Mouse (Mus musculus): ENCODE results near the gene Tead4. TPM values are rescaled to one million over a fixed set of nuclear protein-coding genes. Genes with fewer than 3 reads are reported as not detected.
"Not testable (repeated sequence)": the region's sequence is repeated elsewhere in the genome, so short reads cannot be mapped to it uniquely, and the experiment has no call there.

Gene Tead4
- polyA plus RNA-seq, 1 experiment: 0.32 TPM

GRCm38 (mm10) chr6:128234206-128234605 lies 66.4 kb downstream of the Tead4 start:
- Histone ChIP-seq H3K4me3 (ENCODE audit: insufficient read depth, low read depth, low read length) (no peak overlapping the region), H3K27ac (replicated peaks; ENCODE audit: low read depth, low read length) (no peak overlapping the region), H3K4me1 (ENCODE audit: control insufficient read depth, insufficient read depth, insufficient read length, low read length) (no peaks in the 10 kb centered on the region)

- no peak overlapping the region for H3K27ac ChIP-seq (replicated peaks; ENCODE audit: low read depth, low read length)
- no peak overlapping the region for H3K4me3 ChIP-seq (ENCODE audit: insufficient read depth, low read depth, low read length)
- H3K4me1 ChIP-seq (ENCODE audit: control insufficient read depth, insufficient read depth, insufficient read length, low read length): no peaks in the 10 kb centered on the region
These were observed 68.4 kb downstream of the Tead4 start for GRCm38 (mm10) chr6:128232216-128232615.

GRCm38 (mm10) chr6:128231741-128232140 lies 68.9 kb downstream of the Tead4 start:
- H3K4me1 ChIP-seq (ENCODE audit: control insufficient read depth, insufficient read depth, insufficient read length, low read length): no peaks in the 10 kb centered on the region
- H3K4me3 ChIP-seq (ENCODE audit: insufficient read depth, low read depth, low read length): no peak overlapping the region
- no peak overlapping the region for H3K27ac ChIP-seq (replicated peaks; ENCODE audit: low read depth, low read length)

GRCm38 (mm10) chr6:128227438-128228017 lies 73.1 kb downstream of the Tead4 start:
- Histone ChIP-seq H3K4me3 (ENCODE audit: insufficient read depth, low read depth, low read length) (no peak overlapping the region), H3K4me1 (ENCODE audit: control insufficient read depth, insufficient read depth, insufficient read length, low read length) (no peaks in the 10 kb centered on the region), H3K27ac (replicated peaks; ENCODE audit: low read depth, low read length) (no peak overlapping the region)

DNA sequence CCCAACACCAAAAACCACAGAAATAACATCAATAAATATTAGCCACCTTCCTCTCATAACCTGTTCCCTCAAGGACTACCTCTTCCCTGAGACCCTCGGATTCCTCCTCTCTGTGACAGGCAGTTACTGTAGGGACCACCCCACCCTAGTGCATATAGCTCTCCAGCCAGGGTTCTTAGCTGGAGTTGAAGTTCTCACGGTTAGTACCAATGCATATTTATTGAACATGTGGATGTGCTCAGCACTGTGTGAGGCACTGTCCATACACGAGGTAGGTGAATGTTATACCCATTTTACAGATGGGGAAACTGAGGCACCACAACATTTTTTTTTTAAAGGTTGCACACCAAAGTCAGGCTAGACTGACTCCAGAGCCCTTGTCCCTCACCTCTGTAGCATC lies 73.7 kb downstream of the Tead4 start:
- Histone ChIP-seq H3K4me3 (ENCODE audit: insufficient read depth, low read depth, low read length) (no peak overlapping the region), H3K4me1 (ENCODE audit: control insufficient read depth, insufficient read depth, insufficient read length, low read length) (no peaks in the 10 kb centered on the region), H3K27ac (replicated peaks; ENCODE audit: low read depth, low read length) (no peak overlapping the region)

DNA sequence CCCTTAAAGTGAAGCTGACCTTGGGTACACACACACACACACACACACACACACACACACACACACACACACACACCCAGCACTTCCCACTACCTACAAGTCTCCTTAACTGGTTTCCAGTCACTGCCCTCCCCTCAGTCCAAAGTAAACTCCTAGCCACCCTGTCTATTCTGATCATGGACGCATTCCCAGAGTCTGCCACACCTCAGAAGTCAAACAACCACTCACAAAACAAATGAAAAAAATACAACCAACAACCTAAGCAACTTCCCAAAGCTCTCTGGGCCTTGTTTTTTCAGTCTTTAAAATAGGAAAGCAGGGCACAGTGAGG lies 74.8 kb downstream of the Tead4 start:
- Histone ChIP-seq H3K4me1 (ENCODE audit: control insufficient read depth, insufficient read depth, insufficient read length, low read length) (no peaks in the 10 kb centered on the region), H3K27ac (replicated peaks; ENCODE audit: low read depth, low read length) (no peak overlapping the region), H3K4me3 (ENCODE audit: insufficient read depth, low read depth, low read length) (no peak overlapping the region)

GRCm38 (mm10) chr6:128225009-128225845 lies 75.4 kb downstream of the Tead4 start:
- H3K4me1 ChIP-seq (ENCODE audit: control insufficient read depth, insufficient read depth, insufficient read length, low read length): no peaks in the 10 kb centered on the region
- H3K27ac ChIP-seq (replicated peaks; ENCODE audit: low read depth, low read length): no peak overlapping the region
- no peak overlapping the region for H3K4me3 ChIP-seq (ENCODE audit: insufficient read depth, low read depth, low read length)

DNA sequence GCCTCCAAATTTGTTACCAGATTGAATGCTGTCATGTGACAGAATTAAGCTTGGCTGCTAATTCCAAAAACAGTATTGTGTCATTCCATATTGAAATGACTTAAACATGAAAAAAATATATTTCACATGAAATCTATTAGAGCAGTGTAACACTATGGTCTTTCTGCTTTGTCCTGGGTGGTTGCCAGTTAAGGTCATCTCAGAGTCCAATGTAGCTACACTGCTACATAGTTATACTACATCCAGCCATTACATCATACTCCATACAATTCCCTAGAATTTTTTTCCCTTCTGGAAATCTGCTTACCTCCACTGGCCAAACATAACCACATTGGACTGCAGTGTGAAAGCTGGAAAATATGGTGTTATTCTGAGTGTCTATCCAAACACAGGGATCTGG lies 77.5 kb downstream of the Tead4 start:
- Histone ChIP-seq H3K4me3 (ENCODE audit: insufficient read depth, low read depth, low read length) (no peak overlapping the region), H3K4me1 (ENCODE audit: control insufficient read depth, insufficient read depth, insufficient read length, low read length) (no peaks in the 10 kb centered on the region), H3K27ac (replicated peaks; ENCODE audit: low read depth, low read length) (no peak overlapping the region)

DNA sequence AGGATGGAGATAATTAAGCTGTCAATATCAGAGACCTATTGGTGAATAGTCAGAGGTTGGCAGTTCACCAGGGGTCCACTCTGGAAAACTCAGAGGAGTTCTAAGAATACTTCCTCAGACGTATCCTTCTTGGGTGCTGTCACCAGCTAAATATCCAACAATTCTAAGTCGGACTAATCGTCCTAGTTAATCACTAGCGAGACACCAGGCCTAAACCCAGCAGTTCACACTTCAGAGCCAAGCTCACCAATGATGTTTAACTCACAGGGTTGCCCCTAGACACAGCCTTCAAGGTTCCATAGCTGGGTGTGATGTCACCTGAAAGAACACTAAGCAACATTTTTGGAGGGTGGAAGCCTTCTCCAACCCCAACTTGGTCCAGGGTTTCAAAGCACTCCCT lies 85.6 kb downstream of the Tead4 start:
- not testable (repeated sequence) for H3K4me3 ChIP-seq (ENCODE audit: insufficient read depth, low read depth, low read length); H3K27ac ChIP-seq (replicated peaks; ENCODE audit: low read depth, low read length); H3K4me1 ChIP-seq (ENCODE audit: control insufficient read depth, insufficient read depth, insufficient read length, low read length)

GRCm38 (mm10) chr6:128209199-128209598 lies 91.4 kb downstream of the Tead4 start:
- not testable (repeated sequence) for H3K27ac ChIP-seq (replicated peaks; ENCODE audit: low read depth, low read length); H3K4me1 ChIP-seq (ENCODE audit: control insufficient read depth, insufficient read depth, insufficient read length, low read length); H3K4me3 ChIP-seq (ENCODE audit: insufficient read depth, low read depth, low read length)

DNA sequence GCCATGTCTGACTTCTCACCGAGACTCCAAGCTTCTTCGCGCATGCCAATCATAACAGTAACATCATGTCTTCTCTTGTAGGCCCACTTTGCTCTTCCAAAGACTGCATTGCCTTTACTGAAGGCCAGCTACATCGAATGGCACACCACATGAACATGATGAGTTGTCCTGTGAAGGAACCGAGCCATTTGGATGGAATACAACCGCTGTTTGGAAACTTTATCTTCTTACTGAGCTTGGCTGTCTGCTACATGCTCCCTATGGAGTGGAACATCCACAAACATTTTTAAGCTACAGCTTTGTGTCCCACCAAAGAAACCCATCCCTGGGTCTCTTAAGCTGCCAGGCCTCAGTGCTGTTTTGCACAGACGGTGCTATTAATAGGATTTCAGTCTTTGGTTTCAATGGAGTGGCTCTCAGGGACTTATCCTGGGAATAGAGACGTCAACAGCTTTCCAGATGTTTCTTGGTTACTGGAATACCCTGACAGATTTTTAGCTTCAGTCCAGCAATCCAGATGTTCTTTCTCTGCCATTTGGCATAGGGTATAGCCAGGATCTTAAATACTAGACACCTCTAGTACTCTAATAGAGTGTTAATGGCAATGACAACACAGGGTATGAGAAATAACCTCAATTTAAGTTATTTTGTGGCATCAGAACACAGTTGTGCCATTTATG lies 92.0 kb downstream of the Tead4 start:
- Histone ChIP-seq H3K4me1 (ENCODE audit: control insufficient read depth, insufficient read depth, insufficient read length, low read length) (no peaks in the 10 kb centered on the region), H3K4me3 (ENCODE audit: insufficient read depth, low read depth, low read length) (no peak overlapping the region), H3K27ac (replicated peaks; ENCODE audit: low read depth, low read length) (no peak overlapping the region)

DNA sequence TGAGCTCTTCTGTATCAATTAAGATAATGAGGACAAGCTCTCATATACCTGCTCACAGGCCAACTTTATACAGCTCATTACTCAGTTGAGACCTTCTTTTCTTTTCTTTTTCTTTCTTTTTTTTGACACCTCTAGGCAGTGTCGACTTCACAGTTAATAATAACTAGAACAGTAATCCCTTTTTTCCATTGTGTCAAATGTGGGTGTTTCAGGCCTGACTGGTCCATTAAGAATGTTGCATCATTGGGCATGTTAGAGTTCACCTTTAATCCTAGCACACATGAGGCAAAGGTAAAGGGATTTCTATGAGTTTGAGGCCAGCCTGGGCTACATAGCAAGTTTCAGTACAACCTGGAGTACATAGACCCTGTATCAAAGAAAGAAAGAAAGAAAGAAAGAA lies 97.1 kb downstream of the Tead4 start:
- Histone ChIP-seq H3K4me3 (ENCODE audit: insufficient read depth, low read depth, low read length) (no peak overlapping the region), H3K4me1 (ENCODE audit: control insufficient read depth, insufficient read depth, insufficient read length, low read length) (no peaks in the 10 kb centered on the region), H3K27ac (replicated peaks; ENCODE audit: low read depth, low read length) (no peak overlapping the region)

DNA sequence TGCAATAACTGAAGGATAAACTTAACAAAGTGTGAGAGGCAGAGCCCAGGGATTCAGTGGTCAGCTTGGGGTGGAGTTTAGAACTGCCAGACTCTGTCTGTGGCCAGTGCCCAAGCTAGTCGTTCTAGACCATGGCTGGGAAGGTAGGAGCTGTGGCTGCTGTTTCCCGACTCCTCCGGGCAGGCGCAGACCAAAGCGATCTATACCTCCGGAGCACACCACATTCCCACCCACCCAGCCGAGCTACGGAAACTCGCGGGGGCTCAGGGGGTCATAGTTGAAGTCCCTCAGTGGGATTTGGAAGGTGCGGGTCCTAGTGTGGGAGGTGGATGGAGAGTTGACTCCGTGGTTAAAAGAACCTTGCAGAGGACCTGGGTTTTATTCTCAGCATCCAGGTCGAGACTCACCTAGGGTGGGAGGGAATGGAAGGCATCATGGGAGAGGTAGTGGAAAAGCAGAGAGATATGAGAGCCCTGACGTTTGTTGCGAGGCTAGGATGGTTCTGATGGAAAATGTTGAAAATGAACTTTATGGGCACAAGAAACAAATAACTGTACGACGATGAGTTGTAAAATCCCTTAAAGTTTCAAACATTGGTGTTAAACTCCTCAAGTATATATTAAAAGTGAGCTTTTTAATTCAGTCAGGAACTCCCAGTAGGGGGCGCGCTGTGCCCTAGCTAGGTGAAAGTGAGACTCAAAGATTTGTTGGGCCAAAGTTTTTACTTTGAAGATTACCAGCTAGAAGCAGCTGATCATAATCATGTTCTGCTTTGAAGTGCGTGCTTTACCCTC lies 99.6 kb downstream of the Tead4 start:
- no peak overlapping the region for H3K27ac ChIP-seq (replicated peaks; ENCODE audit: low read depth, low read length)
- H3K4me3 ChIP-seq (ENCODE audit: insufficient read depth, low read depth, low read length): peak overlapping the region; percentile 58
- H3K4me1 ChIP-seq (ENCODE audit: control insufficient read depth, insufficient read depth, insufficient read length, low read length): no peaks in the 10 kb centered on the region

DNA sequence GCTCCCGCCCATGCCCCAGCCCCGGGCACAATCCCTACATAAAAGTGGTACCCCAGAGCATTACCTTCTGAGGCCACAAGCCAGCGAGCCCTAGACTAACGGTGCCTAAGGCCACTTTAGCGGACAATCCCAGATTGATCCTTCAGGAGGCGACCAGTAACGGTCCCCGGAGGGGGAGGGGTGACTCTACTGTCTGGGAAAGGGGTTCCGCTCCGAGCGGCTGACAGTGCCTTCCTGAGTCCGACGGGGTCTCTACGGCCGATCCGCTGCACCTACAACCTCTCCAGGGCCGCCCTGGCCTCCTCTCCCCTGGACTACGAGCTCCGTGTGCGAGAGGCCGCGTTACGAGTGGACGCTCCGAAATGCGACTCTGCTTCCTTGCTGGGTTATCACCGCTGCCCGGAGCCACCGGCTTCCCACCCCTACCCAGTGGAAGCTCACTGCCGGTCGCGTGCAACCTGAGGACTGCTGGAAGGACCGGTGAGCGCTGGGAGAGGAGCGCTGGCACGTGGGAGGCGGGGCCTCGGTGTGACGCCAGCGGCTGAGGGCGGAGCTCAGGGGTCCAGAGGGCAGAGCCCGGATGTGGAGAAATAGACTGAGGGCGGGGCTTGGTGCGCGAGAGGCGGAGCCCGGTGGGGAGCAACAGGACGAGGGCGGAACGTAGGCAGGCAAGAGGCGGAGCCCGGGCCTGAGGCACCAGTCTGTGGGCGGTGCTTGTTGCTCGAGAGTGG lies 100.3 kb downstream of the Tead4 start:
- H3K27ac ChIP-seq (replicated peaks; ENCODE audit: low read depth, low read length): no peak overlapping the region
- H3K4me3 ChIP-seq (ENCODE audit: insufficient read depth, low read depth, low read length): peak overlapping the region; percentile 74
- no peaks in the 10 kb centered on the region for H3K4me1 ChIP-seq (ENCODE audit: control insufficient read depth, insufficient read depth, insufficient read length, low read length)

GRCm38 (mm10) chr6:128183521-128183920 lies 117.1 kb downstream of the Tead4 start:
- Histone ChIP-seq H3K4me1 (ENCODE audit: control insufficient read depth, insufficient read depth, insufficient read length, low read length) (no peaks in the 10 kb centered on the region), H3K27ac (replicated peaks; ENCODE audit: low read depth, low read length) (no peak overlapping the region), H3K4me3 (ENCODE audit: insufficient read depth, low read depth, low read length) (no peak overlapping the region)
